Mouse (Mus musculus) bone marrow, adult 2 months (tissue): ENCODE results near the gene Cdc40.

Experiments
- CTCF ChIP-seq: fragments of 200-500 bp; IDR thresholded peaks from 2 replicates; pipeline ENCODE4 v1.5.1; 2011; ENCODE audit warnings: low read length, control low read depth; ENCODE audit not compliant: control insufficient read depth, insufficient read depth
- POLR2A ChIP-seq: fragments of 200-500 bp; IDR thresholded peaks from 2 replicates; pipeline ENCODE4 v1.6.1; 2011; ENCODE audit warnings: low read depth, mild to moderate bottlenecking, control low read depth, low read length, borderline replicate concordance; ENCODE audit not compliant: control insufficient read depth

GRCm38 (mm10) chr10:40851138-40851537, 32.0 kb downstream of the Cdc40 start:
- TF ChIP-seq POLR2A = no peak
- TF ChIP-seq CTCF = no peak
